Mouse (Mus musculus) CH12.LX (cell line): ENCODE data around the gene Glrp1.

ENCODE experiments used
- CTCF ChIP-seq, 2 experiments: IDR thresholded peaks in 1 of 2; conservative IDR thresholded peaks in 1 of 2; 2 replicates each; pipeline ENCODE4 v1.5.1; 2011 to 2012; ENCODE audit warnings: low read depth in 2 of 2, low read length in 2 of 2, improper control_type of control experiment in 1 of 2, inconsistent platforms in 1 of 2, mild to moderate bottlenecking in 1 of 2, moderate library complexity in 1 of 2
- MAFK ChIP-seq: IDR thresholded peaks from 2 replicates; pipeline ENCODE4 v1.6.1; 2011; ENCODE audit warnings: low read length, improper control_type of control experiment; ENCODE audit not compliant: insufficient replicate concordance
- MYC ChIP-seq: IDR thresholded peaks from 2 replicates; pipeline ENCODE4 v1.6.1; 2011; ENCODE audit warnings: low read depth, mild to moderate bottlenecking, improper control_type of control experiment, low read length
- NELFE ChIP-seq: IDR thresholded peaks from 2 replicates; pipeline ENCODE4 v1.6.1; 2011; ENCODE audit warnings: low read depth, low read length, improper control_type of control experiment
- POLR2A ChIP-seq: IDR thresholded peaks from 2 replicates; pipeline ENCODE4 v1.6.1; 2011; ENCODE audit warnings: low read depth, mild to moderate bottlenecking, improper control_type of control experiment, low read length
- POLR2AphosphoS2 ChIP-seq: IDR thresholded peaks from 2 replicates; pipeline ENCODE4 v1.6.1; 2011; ENCODE audit warnings: low read depth, low read length, improper control_type of control experiment
- TBP ChIP-seq: conservative IDR thresholded peaks from 2 replicates; pipeline ENCODE4 v1.6.1; 2011; ENCODE audit warnings: low read depth, low read length, improper control_type of control experiment
- TCF12 ChIP-seq: IDR thresholded peaks from 2 replicates; pipeline ENCODE4 v1.6.1; 2014; ENCODE audit warnings: low read depth, mild to moderate bottlenecking, inconsistent platforms, low read length, improper control_type of control experiment

DNA sequence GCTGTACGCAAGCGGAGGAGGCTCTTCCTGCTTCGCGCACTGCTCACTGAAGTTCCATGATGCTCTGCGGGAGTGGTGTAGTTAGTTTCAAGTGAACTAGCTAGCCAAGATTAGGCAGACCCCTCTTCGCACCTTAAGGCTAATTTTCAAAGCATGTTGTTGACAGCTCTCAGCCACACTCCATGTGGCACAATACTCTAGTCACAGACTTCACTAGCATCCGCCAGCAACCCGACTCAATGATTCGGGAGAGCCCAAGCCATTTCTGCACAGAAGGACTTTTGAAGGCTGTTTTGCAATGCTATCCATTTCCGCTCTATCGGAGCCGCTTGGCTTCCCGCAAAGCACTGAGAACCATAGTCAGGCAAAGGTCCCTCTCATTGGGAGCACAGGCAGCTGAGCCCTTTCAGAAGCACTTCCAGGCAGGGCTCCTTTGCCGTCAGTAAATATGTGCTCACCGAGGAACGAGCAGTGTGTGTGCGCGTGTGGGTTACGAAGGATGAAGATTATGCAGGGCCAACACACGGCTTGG is 33.2 kb downstream of the Glrp1 start:
- no peak for TF ChIP-seq POLR2A
- no peak for TF ChIP-seq TCF12
- TF ChIP-seq CTCF (conservative IDR thresholded peaks at IDR 0.05 in 1 of 2, IDR thresholded peaks at IDR 0.05 in 1 of 2; ENCODE audit: low read depth in 2 of 2, low read length in 2 of 2): no peak
- no peak for TF ChIP-seq NELFE
- no peak for TF ChIP-seq POLR2AphosphoS2
- no peak for TF ChIP-seq MYC
- no peak for TF ChIP-seq MAFK
- TF ChIP-seq TBP: no peak
